Mouse (Mus musculus) lung, adult 2 months (tissue): ENCODE data around the gene Eno4. TPM values are rescaled to one million over a fixed set of nuclear protein-coding genes. Genes with fewer than 3 reads are reported as not detected.

Source experiments
- DNase-seq: peaks from one replicate; pipeline ENCODE4 v3.0.0; 2022
- H3K4me1 ChIP-seq: fragments of 200-500 bp; 2 replicates; pipeline ENCODE4 v1.6.1; 2011; ENCODE audit warnings: low read length; ENCODE audit not compliant: control insufficient read depth, insufficient read depth
- H3K4me3 ChIP-seq: fragments of 200-500 bp; replicated peaks from 2 replicates; pipeline ENCODE3; 2011; ENCODE audit warnings: low read depth, mild to moderate bottlenecking, control low read depth, low read length; ENCODE audit errors: extremely low read depth
- CTCF ChIP-seq: fragments of 200-500 bp; IDR thresholded peaks from 2 replicates; pipeline ENCODE4 v1.5.1; 2011; ENCODE audit warnings: mild to moderate bottlenecking, low read length, control low read depth; ENCODE audit not compliant: insufficient read depth
- POLR2A ChIP-seq: fragments of 200-500 bp; IDR thresholded peaks from 2 replicates; pipeline ENCODE4 v1.6.1; 2011; ENCODE audit warnings: low read depth, mild to moderate bottlenecking, control low read depth, low read length, borderline replicate concordance; ENCODE audit errors: extremely low read depth
- WGBS: fragments of 180-500 bp; shearing (Covaris S2); methylation state at CpG from one replicate; pipeline ENCODE4 v1.1.7; 2018; 5-methylcytosine and 5-hydroxymethylcytosine counted together
- polyA plus RNA-seq: library from polyadenylated mRNA; depleted of rRNA; stranded (reverse); fragments of >200 nt; gene quantifications from 2 replicates; pipeline ENCODE4 v1.2.3, GENCODE M21; 2012; rRNA removed

The Eno4 gene
- polyA plus RNA-seq, 1 experiment, result 4.6 TPM

GRCm38 (mm10) chr19:59006577-59007340, 63.5 kb downstream of the Eno4 start:
- WGBS, result 80% methylated on average over 15 of the region's 15 CpGs
- Histone ChIP-seq H3K4me3 (no peak overlapping the region), H3K4me1 (no peaks in the 10 kb centered on the region)
- no peak for DNase-seq
- no peak for TF ChIP-seq POLR2A
- no peak for TF ChIP-seq CTCF

DNA sequence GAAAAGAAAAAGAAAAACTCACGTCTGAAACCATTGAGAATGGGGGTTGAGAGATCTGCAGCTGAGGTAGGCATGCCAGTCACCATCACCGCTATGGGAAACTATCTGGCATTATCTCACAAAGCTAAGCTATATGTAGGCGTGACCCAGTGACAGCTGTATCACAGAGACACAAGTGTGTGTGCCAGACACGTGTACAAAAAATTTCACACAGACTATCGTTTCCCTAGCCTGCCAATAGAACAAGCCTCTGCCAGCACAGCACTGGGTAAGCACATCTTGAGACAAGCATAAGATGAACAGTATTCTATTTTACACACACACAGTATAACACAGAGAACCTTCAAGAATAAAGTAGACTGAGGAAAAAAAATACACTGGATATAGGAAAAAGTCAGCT, 67.6 kb downstream of the Eno4 start:
- TF ChIP-seq CTCF (no peak), POLR2A (no peak)
- no peak overlapping the region for H3K4me3 ChIP-seq
- H3K4me1 ChIP-seq, result no peaks in the 10 kb centered on the region
- no peak for DNase-seq
- 63% methylated on average over 5 of the region's 5 CpGs for WGBS

Other genes with a start within 250 kb of the Eno4 start
- gene Pnliprp1, start 214.5 kb upstream of the Eno4 start, polyA plus RNA-seq, result 0.28 and 1.2 TPM in 2 replicates
- not detected in 2 replicates for gene Pnliprp2, start 183.7 kb upstream of the Eno4 start, polyA plus RNA-seq
- gene 1700019N19Rik, start 149.0 kb upstream of the Eno4 start, polyA plus RNA-seq, result not detected in 2 replicates
- gene Hspa12a, start 229 bp downstream of the Eno4 start, polyA plus RNA-seq, result 12.5 and 13.1 TPM in 2 replicates
- 3.4 and 6.4 TPM in 2 replicates for gene Shtn1, start 132.7 kb downstream of the Eno4 start, polyA plus RNA-seq
- not detected in 2 replicates for gene Vax1, start 226.6 kb downstream of the Eno4 start, polyA plus RNA-seq